Mouse (Mus musculus): ENCODE measurements around the gene Foxo1. TPM values are rescaled to one million over a fixed set of nuclear protein-coding genes. Genes with fewer than 3 reads are reported as not detected.

Foxo1 gene
- polyA plus RNA-seq, 1 experiment, result 8.9 TPM

Other genes with a start within 250 kb of the Foxo1 start
- gene Maml3, start 163.3 kb upstream of the Foxo1 start, polyA plus RNA-seq (2012; rRNA removed), result 5.6 and 6.0 TPM in 2 replicates